Mouse (Mus musculus): ENCODE results near the gene Opcml.

- TF ChIP-seq POLR2A (IDR thresholded peaks at IDR 0.05; ENCODE audit: borderline replicate concordance, low read depth, low read length), result no peak
- no peak for TF ChIP-seq CTCF (IDR thresholded peaks at IDR 0.05; ENCODE audit: low read depth, low read length)
Measured at GRCm38 (mm10) chr9:28642766-28643165, 852.2 kb downstream of the Opcml start.

Data from bone marrow macrophage, adult 2 months (primary cell).